Mouse (Mus musculus): ENCODE results near the gene Ciita.

- TF ChIP-seq CTCF (IDR thresholded peaks at IDR 0.05), result no peak
- TF ChIP-seq EP300 (IDR thresholded peaks at IDR 0.05), result no peak
Observed at GRCm38 (mm10) chr16:10487895-10488493, 8.1 kb downstream of the Ciita start.
